Mouse (Mus musculus) Patski (cell line): ENCODE results near the gene Prpf4. TPM values are rescaled to one million over a fixed set of nuclear protein-coding genes. Genes with fewer than 3 reads are reported as not detected.
A peak's percentile ranks its signal among the peaks of the same experiment; 100 is the strongest.

ENCODE experiments used
- ATAC-seq: fragments of 100-300 bp; one replicate; pipeline ENCODE4 v1.8.0; 2021
- CTCF ChIA-PET: fragments of 350-600 bp; sonication (Branson Sonifier 250); formaldehyde crosslinking; loops from one replicate; lab custom pipeline; 2022; ENCODE audit warnings: inconsistent platforms; lab: Charles Lee
- POLR2A ChIA-PET: fragments of 350-600 bp; sonication (Branson Sonifier 250); formaldehyde crosslinking; loops from one replicate; lab custom pipeline; 2022; ENCODE audit warnings: antibody characterized with exemption, inconsistent platforms; lab: Charles Lee
- DNase-seq: peaks from one replicate; pipeline ENCODE4 v3.0.0-alpha.2; 2011; ENCODE audit warnings: low read depth, low spot score
- H3K27me3 ChIP-seq: fragments of 371-371 bp; one replicate; pipeline ENCODE4 v1.5.1; 2021
- CTCF ChIP-seq: fragments of 100-300 bp; IDR thresholded peaks from one replicate; pipeline ENCODE4 v1.5.1; 2021
- in situ Hi-C: fragments of 300-500 bp; cut with MboI; formaldehyde crosslinking; loops from 3 replicates; pipeline ENCODE4 v1.11.1; 2018; ENCODE audit warnings: low pct_unique_long_range_greater_than_20kb, mixed read lengths
- polyA plus RNA-seq: library from polyadenylated mRNA; unstranded; gene quantifications from one replicate; pipeline ENCODE4 v1.2.3, GENCODE M21; 2021

Prpf4 gene
- polyA plus RNA-seq, 1 experiment from 2014 or later, result 10.9 TPM

- no peak for TF ChIP-seq CTCF
- CTCF ChIA-PET, result no interaction called here
- in situ Hi-C loops, result no loop called here
- DNase-seq (no peak), ATAC-seq (no peak)
- POLR2A ChIA-PET, result no interaction called here
- no peaks in the 10 kb centered on the region for H3K27me3 ChIP-seq
Observed at GRCm38 (mm10) chr4:62385439-62385838, 23.2 kb upstream of the Prpf4 start.

GRCm38 (mm10) chr4:62389592-62390512, 18.7 kb upstream of the Prpf4 start:
- CTCF ChIA-PET, result no interaction called here
- in situ Hi-C loops, result no loop called here
- POLR2A ChIA-PET, result no interaction called here
- no peak for DNase-seq
- TF ChIP-seq CTCF, result no peak
- ATAC-seq, result no peak
- no peaks in the 10 kb centered on the region for H3K27me3 ChIP-seq

GRCm38 (mm10) chr4:62391892-62392291, 16.7 kb upstream of the Prpf4 start:
- CTCF ChIA-PET, result interaction anchor here (1.7 kb wide), 1 partner anchor 10 kb away, joined by 5 read pairs; no protein-coding TSS in a partner anchor
- ATAC-seq, result no peak
- in situ Hi-C loops, result no loop called here
- POLR2A ChIA-PET, result no interaction called here
- DNase-seq, result no peak
- H3K27me3 ChIP-seq, result no peaks in the 10 kb centered on the region
- no peak for TF ChIP-seq CTCF

DNA sequence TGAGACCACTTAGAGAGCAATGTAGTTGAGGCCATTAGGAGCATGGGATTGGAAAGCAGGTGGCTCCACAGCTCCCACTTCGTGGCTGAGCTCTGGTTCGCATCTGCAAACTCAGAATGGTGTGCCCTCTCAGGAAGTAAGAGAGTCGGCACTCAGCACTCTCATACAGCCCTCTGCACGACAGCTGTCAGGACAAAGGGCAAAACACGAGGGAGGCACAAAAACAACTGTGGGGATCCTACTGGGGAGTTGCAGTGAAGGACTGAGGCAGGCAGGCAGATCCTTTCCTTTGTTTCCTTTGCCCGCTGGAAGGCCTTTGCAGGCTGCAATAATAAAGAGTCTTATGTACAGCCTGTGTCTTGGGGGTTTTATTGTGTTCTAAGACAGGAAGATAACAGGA, 15.1 kb upstream of the Prpf4 start:
- ATAC-seq (no peak), DNase-seq (no peak)
- in situ Hi-C loops, result no loop called here

GRCm38 (mm10) chr4:62395806-62396205, 12.8 kb upstream of the Prpf4 start:
- ChIA-PET CTCF (no interaction called here), POLR2A (no interaction called here)
- no peak for TF ChIP-seq CTCF
- H3K27me3 ChIP-seq, result no peaks in the 10 kb centered on the region
- ATAC-seq (no peak), DNase-seq (no peak)
- in situ Hi-C loops, result no loop called here

More for the DNA sequence above, 15.1 kb upstream of the Prpf4 start:
- no peaks in the 10 kb centered on the region for H3K27me3 ChIP-seq
- POLR2A ChIA-PET, result no interaction called here
- TF ChIP-seq CTCF, result no peak
- CTCF ChIA-PET, result interaction anchor here (1.7 kb wide), 1 partner anchor 12 kb away, joined by 5 read pairs; no protein-coding TSS in a partner anchor

DNA sequence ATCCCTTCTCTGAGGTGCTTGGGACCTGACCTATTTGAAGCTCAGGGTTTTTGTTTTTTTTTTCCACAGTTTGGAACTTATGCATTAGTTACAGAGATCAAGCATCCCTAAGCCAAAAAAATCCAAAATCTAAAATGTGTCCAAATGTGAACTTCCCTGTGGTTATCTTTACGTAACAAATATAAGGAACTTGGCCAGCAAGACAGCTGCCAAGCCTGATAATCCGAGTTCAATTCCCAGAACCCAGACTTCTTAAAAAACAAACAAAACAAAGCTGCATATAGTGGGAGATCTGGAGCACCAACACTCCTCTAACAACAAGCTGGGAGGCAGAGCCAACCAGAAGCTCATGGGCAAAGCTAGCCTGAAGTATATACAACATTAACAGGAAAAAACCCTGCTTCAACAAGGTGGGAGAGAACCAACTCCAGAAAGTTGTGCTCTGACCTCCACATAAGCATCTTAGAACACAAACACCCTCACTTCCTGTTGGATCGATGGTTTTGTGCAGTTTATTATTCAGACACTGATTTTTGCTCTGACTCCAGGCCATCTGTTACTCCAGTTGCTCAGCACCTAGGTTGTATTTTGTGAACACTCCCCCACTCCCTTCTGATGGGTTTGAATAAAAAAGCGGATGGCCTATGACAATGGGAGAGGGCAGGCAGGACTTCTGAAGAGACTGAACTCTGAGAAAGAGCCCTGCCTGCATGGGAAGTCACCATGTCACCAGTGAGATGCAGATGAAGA, 10.8 kb upstream of the Prpf4 start:
- ChIA-PET POLR2A (interaction anchor here (0.7 kb wide), 1 partner anchor 98 kb away, joined by 3 read pairs; no protein-coding TSS in a partner anchor), CTCF (interaction anchor here (0.7 to 1.9 kb wide), 3 partner anchors 8 to 31 kb away, joined by 3 to 6 read pairs (median 3); partner anchors contain the start of genes Cdc26 and Prpf4)
- no peak for DNase-seq
- ATAC-seq, result no peak
- in situ Hi-C loops, result no loop called here
- no peak for TF ChIP-seq CTCF
- no peaks in the 10 kb centered on the region for H3K27me3 ChIP-seq

GRCm38 (mm10) chr4:62398956-62399355, 9.6 kb upstream of the Prpf4 start:
- in situ Hi-C loops, result no loop called here
- peak; percentile 28 for DNase-seq
- ChIA-PET POLR2A (no interaction called here), CTCF (interaction anchor here (1.6 kb wide), 1 partner anchor 9 kb away, joined by 5 read pairs; no protein-coding TSS in a partner anchor)
- TF ChIP-seq CTCF, result no peak
- no peak for ATAC-seq
- H3K27me3 ChIP-seq, result no peaks in the 10 kb centered on the region

GRCm38 (mm10) chr4:62406133-62406532, 2.5 kb upstream of the Prpf4 start:
- ChIA-PET POLR2A (no interaction called here), CTCF (interaction anchor here (1.1 kb wide), 1 partner anchor 9 kb away, joined by 3 read pairs; no protein-coding TSS in a partner anchor)
- ATAC-seq (no peak), DNase-seq (no peak)
- in situ Hi-C loops, result loop anchor here (5.0 kb wide), 1 partner anchor 101 kb away; no protein-coding TSS in a partner anchor
- TF ChIP-seq CTCF, result no peak
- H3K27me3 ChIP-seq, result no peaks in the 10 kb centered on the region

GRCm38 (mm10) chr4:62407730-62408582, 641 bp upstream of the Prpf4 start:
- no peak for TF ChIP-seq CTCF
- ChIA-PET CTCF (interaction anchor here (0.7 to 2.2 kb wide), 8 partner anchors 9 to 157 kb away, joined by 3 to 10 read pairs (median 4); partner anchors contain the start of genes Fkbp15 and Slc31a1), POLR2A (interaction anchor here (0.8 to 2.0 kb wide), 6 partner anchors 26 to 117 kb away, joined by 3 to 6 read pairs (median 4); no protein-coding TSS in a partner anchor)
- DNase-seq, result peak; percentile 42
- in situ Hi-C loops, result loop anchor here (5.0 kb wide), 1 partner anchor 99 kb away; no protein-coding TSS in a partner anchor
- peak; percentile 59 for ATAC-seq
- no peaks in the 10 kb centered on the region for H3K27me3 ChIP-seq

DNA sequence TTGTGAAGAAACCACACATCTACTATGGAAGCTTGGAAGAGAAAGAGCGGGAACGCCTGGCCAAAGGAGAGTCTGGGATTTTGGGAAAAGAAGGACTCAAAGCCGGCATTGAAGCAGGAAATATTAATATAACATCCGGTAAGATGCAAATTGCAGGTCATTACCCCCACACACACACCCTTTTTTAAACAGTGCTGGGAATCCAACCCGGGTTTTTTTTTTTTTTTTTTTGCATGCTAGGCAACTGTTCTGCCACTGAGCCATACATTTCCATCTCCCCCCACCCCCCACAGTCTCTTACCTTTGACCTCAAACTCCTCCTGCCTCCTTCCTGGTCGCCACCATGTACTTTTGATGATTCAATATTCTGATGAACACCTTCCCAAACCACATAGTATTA, 1.0 kb downstream of the Prpf4 start:
- ChIA-PET POLR2A (no interaction called here), CTCF (no interaction called here)
- in situ Hi-C loops, result loop anchor here (5.0 kb wide), 1 partner anchor 98 kb away; no protein-coding TSS in a partner anchor
- DNase-seq, result no peak
- no peak for TF ChIP-seq CTCF
- no peaks in the 10 kb centered on the region for H3K27me3 ChIP-seq
- no peak for ATAC-seq
